Mouse (Mus musculus) kidney, embryonic 16.5 days (tissue): ENCODE measurements around the gene St3gal2. TPM values are rescaled to one million over a fixed set of nuclear protein-coding genes. Genes with fewer than 3 reads are reported as not detected.

Source experiments
- ATAC-seq: fragments of 200-750 bp; cut with Nextera tagmentation; 2 replicates; pipeline ENCODE4 v1.8.0; 2017; ENCODE audit warnings: moderate TSS enrichment; ENCODE audit not compliant: low FRiP score, low TSS enrichment
- H3K27ac ChIP-seq: fragments of 300-500 bp; sonication (generic); 2 replicates; pipeline ENCODE4 v1.5.1; 2014; ENCODE audit warnings: low read length
- H3K27me3 ChIP-seq: fragments of 300-500 bp; sonication (generic); 2 replicates; pipeline ENCODE4 v1.6.1; 2014; ENCODE audit warnings: low read length, control low read depth, mixed read lengths; ENCODE audit not compliant: insufficient read depth
- H3K36me3 ChIP-seq: fragments of 300-500 bp; sonication (generic); 2 replicates; pipeline ENCODE4 v1.6.1; 2014; ENCODE audit warnings: low read length, control low read depth, mixed read lengths; ENCODE audit not compliant: insufficient read depth
- H3K4me1 ChIP-seq: fragments of 300-500 bp; sonication (generic); 2 replicates; pipeline ENCODE4 v1.6.1; 2014; ENCODE audit warnings: low read length, control low read depth, mixed read lengths; ENCODE audit not compliant: insufficient read depth
- H3K4me2 ChIP-seq: fragments of 300-500 bp; sonication (generic); replicated peaks from 2 replicates; pipeline ENCODE4 v1.6.1; 2014; ENCODE audit warnings: low read depth, low read length
- H3K4me3 ChIP-seq: fragments of 300-500 bp; sonication (generic); 2 replicates; pipeline ENCODE4 v1.5.1; 2014; ENCODE audit warnings: mild to moderate bottlenecking, low read length
- H3K9ac ChIP-seq: fragments of 300-500 bp; sonication (generic); replicated peaks from 2 replicates; pipeline ENCODE4 v1.6.1; 2014; ENCODE audit warnings: low read length
- H3K9me3 ChIP-seq: fragments of 300-500 bp; sonication (generic); 2 replicates; pipeline ENCODE4 v1.6.1; 2016; ENCODE audit warnings: low read length, control low read depth
- WGBS: fragments of 180-500 bp; shearing (Covaris S2); extraction: QIAGEN DNeasy Blood & Tissue Kit; methylation state at CpG from one replicate; pipeline ENCODE4 v1.1.7; 2014; 5-methylcytosine and 5-hydroxymethylcytosine counted together
- polyA plus RNA-seq: library from polyadenylated mRNA; unstranded; fragments of >200 nt; fragmentation: Nextera tagmentation; extraction: Ambion mirVana; gene quantifications from 2 replicates; pipeline ENCODE4 v1.2.1, GENCODE M21; 2015

Gene St3gal2
- polyA plus RNA-seq, 1 experiment from 2014 or later, result 25.1 TPM

- no peak overlapping the region for H3K4me2 ChIP-seq
- H3K27ac ChIP-seq, result no peak overlapping the region
- WGBS, result 93% methylated on average over 7 of the region's 7 CpGs
These were observed 27.7 kb upstream of the St3gal2 start for GRCm38 (mm10) chr8:110892040-110892439.

GRCm38 (mm10) chr8:110892913-110893312, 26.8 kb upstream of the St3gal2 start:
- Histone ChIP-seq H3K4me3 (no peak overlapping the region), H3K9ac (no peak overlapping the region), H3K36me3 (peaks cover 3% of the 10 kb centered on the region; the same call in 1 of the 2 replicates), H3K4me2 (no peak overlapping the region), H3K27me3 (no peaks in the 10 kb centered on the region), H3K27ac (no peak overlapping the region), H3K4me1 (no peaks in the 10 kb centered on the region), H3K9me3 (no peaks in the 10 kb centered on the region)
- no peak for ATAC-seq
- 93% methylated on average over 2 of the region's 2 CpGs for WGBS

More at GRCm38 (mm10) chr8:110892040-110892439, 27.7 kb upstream of the St3gal2 start:
- Histone ChIP-seq H3K9me3 (no peaks in the 10 kb centered on the region), H3K9ac (no peak overlapping the region), H3K27me3 (no peaks in the 10 kb centered on the region), H3K4me3 (no peak overlapping the region), H3K36me3 (peaks cover 7% of the 10 kb centered on the region; the same call in 1 of the 2 replicates), H3K4me1 (no peaks in the 10 kb centered on the region)
- no peak for ATAC-seq

- no peaks in the 10 kb centered on the region for H3K9me3 ChIP-seq
- 73% methylated on average over 9 of the region's 10 CpGs for WGBS
- no peak overlapping the region for H3K4me3 ChIP-seq
- no peaks in the 10 kb centered on the region for H3K27me3 ChIP-seq
- H3K4me1 ChIP-seq, result no peaks in the 10 kb centered on the region
- peaks cover 9% of the 10 kb centered on the region; the same call in 1 of the 2 replicates for H3K36me3 ChIP-seq
- ATAC-seq, result no peak
- H3K27ac ChIP-seq, result no peak overlapping the region
- H3K9ac ChIP-seq, result no peak overlapping the region
- H3K4me2 ChIP-seq, result no peak overlapping the region
These were observed 24.9 kb upstream of the St3gal2 start for GRCm38 (mm10) chr8:110894851-110895250.

- no peaks in the 10 kb centered on the region for H3K9me3 ChIP-seq
- no peaks in the 10 kb centered on the region for H3K27me3 ChIP-seq
- WGBS, result 87% methylated on average over 4 of the region's 9 CpGs
- H3K27ac ChIP-seq, result no peak overlapping the region
- H3K9ac ChIP-seq, result no peak overlapping the region
- no peak overlapping the region for H3K4me2 ChIP-seq
- no peaks in the 10 kb centered on the region for H3K4me1 ChIP-seq
- peaks cover 9% of the 10 kb centered on the region; the same call in 1 of the 2 replicates for H3K36me3 ChIP-seq
- no peak overlapping the region for H3K4me3 ChIP-seq
- no peak for ATAC-seq
These were observed 24.5 kb upstream of the St3gal2 start for GRCm38 (mm10) chr8:110895254-110895653.

GRCm38 (mm10) chr8:110895812-110896211, 23.9 kb upstream of the St3gal2 start:
- no peak overlapping the region for H3K4me2 ChIP-seq
- H3K27me3 ChIP-seq, result no peaks in the 10 kb centered on the region
- H3K9me3 ChIP-seq, result no peaks in the 10 kb centered on the region
- H3K4me1 ChIP-seq, result no peaks in the 10 kb centered on the region
- no peak for ATAC-seq
- 94% methylated on average over 13 of the region's 13 CpGs for WGBS
- H3K4me3 ChIP-seq, result no peak overlapping the region
- no peak overlapping the region for H3K27ac ChIP-seq
- peaks cover 9% of the 10 kb centered on the region; the same call in 1 of the 2 replicates for H3K36me3 ChIP-seq
- no peak overlapping the region for H3K9ac ChIP-seq

- Histone ChIP-seq H3K27ac (no peak overlapping the region), H3K36me3 (peaks cover 9% of the 10 kb centered on the region; the same call in 1 of the 2 replicates), H3K9me3 (no peaks in the 10 kb centered on the region), H3K4me3 (no peak overlapping the region), H3K9ac (no peak overlapping the region), H3K4me1 (peaks cover 9% of the 10 kb centered on the region; the same call in 1 of the 2 replicates), H3K4me2 (no peak overlapping the region), H3K27me3 (no peaks in the 10 kb centered on the region)
- WGBS, result 90% methylated on average over 6 of the region's 6 CpGs
- no peak for ATAC-seq
These were observed 22.2 kb upstream of the St3gal2 start for GRCm38 (mm10) chr8:110897495-110897894.

- Histone ChIP-seq H3K27me3 (no peaks in the 10 kb centered on the region), H3K27ac (no peak overlapping the region), H3K4me1 (peaks cover 9% of the 10 kb centered on the region; the same call in 1 of the 2 replicates), H3K36me3 (peaks cover 9% of the 10 kb centered on the region; the same call in 1 of the 2 replicates), H3K9ac (no peak overlapping the region), H3K9me3 (no peaks in the 10 kb centered on the region), H3K4me3 (no peak overlapping the region), H3K4me2 (no peak overlapping the region)
- whole genome bisulfite sequencing, result 66% methylated on average over 3 of the region's 3 CpGs
- no peak for ATAC-seq
These were observed 18.7 kb upstream of the St3gal2 start for GRCm38 (mm10) chr8:110901056-110901455.

GRCm38 (mm10) chr8:110901839-110902578, 17.7 kb upstream of the St3gal2 start, which contains the start of gene Fuk:
Gene Fuk, minus strand, starts transcription at chr8:110902488.
- WGBS, result 2% methylated on average over 30 of the region's 30 CpGs
- peak within 1 kb of the TSS; percentile 70 for H3K4me2 ChIP-seq
- H3K36me3 ChIP-seq, result peaks cover 9% of the 10 kb centered on the region; the same call in 1 of the 2 replicates
- H3K4me1 ChIP-seq, result peaks cover 9% of the 10 kb centered on the region; the same call in 1 of the 2 replicates
- peak; percentile 96 for ATAC-seq
- no peaks in the 10 kb centered on the region for H3K27me3 ChIP-seq
- no peaks in the 10 kb centered on the region for H3K9me3 ChIP-seq
- H3K9ac ChIP-seq, result peak within 1 kb of the TSS; percentile 85
- peak within 1 kb of the TSS; percentile 84 for H3K4me3 ChIP-seq
- H3K27ac ChIP-seq, result no peak within 1 kb of the TSS

- 54% methylated on average over 2 of the region's 2 CpGs for WGBS
- peaks cover 9% of the 10 kb centered on the region; the same call in 1 of the 2 replicates for H3K4me1 ChIP-seq
- H3K4me2 ChIP-seq, result peak overlapping the region; percentile 70
- H3K9me3 ChIP-seq, result no peaks in the 10 kb centered on the region
- no peak overlapping the region for H3K27ac ChIP-seq
- peaks cover 9% of the 10 kb centered on the region; the same call in 1 of the 2 replicates for H3K36me3 ChIP-seq
- no peak overlapping the region for H3K9ac ChIP-seq
- no peak for ATAC-seq
- no peaks in the 10 kb centered on the region for H3K27me3 ChIP-seq
- peak overlapping the region; percentile 84 for H3K4me3 ChIP-seq
These were observed 17.1 kb upstream of the St3gal2 start for GRCm38 (mm10) chr8:110902579-110902965.

- WGBS, result 89% methylated on average over 6 of the region's 6 CpGs
These were observed 14.3 kb upstream of the St3gal2 start for GRCm38 (mm10) chr8:110905404-110905803.

More at GRCm38 (mm10) chr8:110905404-110905803, 14.3 kb upstream of the St3gal2 start:
- H3K36me3 ChIP-seq, result no peaks in the 10 kb centered on the region
- no peaks in the 10 kb centered on the region for H3K27me3 ChIP-seq
- ATAC-seq, result no peak
- no peak overlapping the region for H3K4me2 ChIP-seq
- H3K27ac ChIP-seq, result no peak overlapping the region
- H3K9me3 ChIP-seq, result no peaks in the 10 kb centered on the region
- no peak overlapping the region for H3K4me3 ChIP-seq
- H3K4me1 ChIP-seq, result peaks cover 9% of the 10 kb centered on the region; the same call in 1 of the 2 replicates
- no peak overlapping the region for H3K9ac ChIP-seq
